Mouse (Mus musculus) megakaryocyte, embryonic 14.5 days (primary cell): ENCODE measurements around the gene Gria1. TPM values are rescaled to one million over a fixed set of nuclear protein-coding genes. Genes with fewer than 3 reads are reported as not detected.

ENCODE experiments used
- H3K27me3 ChIP-seq: replicated peaks from 2 replicates; pipeline ENCODE3; 2012; ENCODE audit warnings: inconsistent platforms
- H3K36me3 ChIP-seq: replicated peaks from 2 replicates; pipeline ENCODE3; 2012; ENCODE audit warnings: low read length, inconsistent platforms, mixed read lengths
- H3K4me1 ChIP-seq: 2 replicates; pipeline ENCODE4 v1.6.1; 2012; ENCODE audit warnings: inconsistent platforms
- H3K4me3 ChIP-seq: replicated peaks from 2 replicates; pipeline ENCODE3; 2012; ENCODE audit warnings: moderate library complexity, mild to moderate bottlenecking, inconsistent platforms
- H3K9me3 ChIP-seq: 2 replicates; pipeline ENCODE4 v1.6.1; 2012; ENCODE audit warnings: inconsistent platforms
- FLI1 ChIP-seq: IDR thresholded peaks from 2 replicates; pipeline ENCODE4 v1.6.1; 2012; ENCODE audit warnings: low read length, inconsistent platforms, mixed read lengths
- GATA1 ChIP-seq: IDR thresholded peaks from 3 replicates; pipeline ENCODE4 v1.6.1; 2012; ENCODE audit warnings: mixed read lengths, low read length, inconsistent platforms, borderline replicate concordance
- polyA plus RNA-seq: library from polyadenylated mRNA; stranded (reverse); fragments of >175 nt; gene quantifications from 2 replicates; pipeline ENCODE4 v1.2.3, GENCODE M21; 2012; ENCODE audit warnings: low replicate concordance; ENCODE audit not compliant: insufficient read depth

The Gria1 gene
- polyA plus RNA-seq, 1 experiment: not detected

DNA sequence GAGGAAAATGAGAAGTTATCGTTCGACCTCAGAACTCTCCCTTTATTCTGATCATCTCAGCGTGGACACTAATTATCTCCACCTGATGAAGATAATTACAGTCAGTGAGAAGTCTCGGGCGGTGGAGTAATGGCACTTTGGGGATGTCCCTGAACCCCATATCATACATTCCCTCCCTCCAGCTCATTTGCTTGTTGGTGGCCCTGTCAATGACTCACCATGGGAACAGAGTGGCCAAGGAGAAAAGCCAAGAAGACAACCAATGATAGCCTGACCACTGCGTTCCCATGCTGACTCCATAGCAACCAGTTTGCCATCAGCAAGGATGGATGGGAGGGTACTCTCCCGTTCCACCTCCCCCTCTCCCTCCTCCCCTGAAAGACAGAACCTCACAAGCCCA is 238.9 kb downstream of the Gria1 start:
- Histone ChIP-seq H3K27me3 (peaks cover 2% of the 10 kb centered on the region), H3K4me3 (no peak overlapping the region), H3K9me3 (no peaks in the 10 kb centered on the region), H3K4me1 (peaks cover 17% of the 10 kb centered on the region), H3K36me3 (no peaks in the 10 kb centered on the region)
- no peak for TF ChIP-seq FLI1
- TF ChIP-seq GATA1: no peak

- no peak for TF ChIP-seq GATA1
- TF ChIP-seq FLI1: no peak
- no peaks in the 10 kb centered on the region for H3K9me3 ChIP-seq
- H3K4me3 ChIP-seq: no peak overlapping the region
- no peaks in the 10 kb centered on the region for H3K4me1 ChIP-seq
- peaks cover 2% of the 10 kb centered on the region for H3K27me3 ChIP-seq
- no peaks in the 10 kb centered on the region for H3K36me3 ChIP-seq
Observed at GRCm38 (mm10) chr11:57271687-57272086, 260.5 kb downstream of the Gria1 start.

- Histone ChIP-seq H3K4me1 (no peaks in the 10 kb centered on the region), H3K9me3 (no peaks in the 10 kb centered on the region; the same call in 1 of the 2 replicates), H3K4me3 (no peak overlapping the region), H3K27me3 (peaks cover 2% of the 10 kb centered on the region), H3K36me3 (no peaks in the 10 kb centered on the region)
- no peak for TF ChIP-seq FLI1
- no peak for TF ChIP-seq GATA1
Observed at GRCm38 (mm10) chr11:57274687-57275086, 263.5 kb downstream of the Gria1 start.

DNA sequence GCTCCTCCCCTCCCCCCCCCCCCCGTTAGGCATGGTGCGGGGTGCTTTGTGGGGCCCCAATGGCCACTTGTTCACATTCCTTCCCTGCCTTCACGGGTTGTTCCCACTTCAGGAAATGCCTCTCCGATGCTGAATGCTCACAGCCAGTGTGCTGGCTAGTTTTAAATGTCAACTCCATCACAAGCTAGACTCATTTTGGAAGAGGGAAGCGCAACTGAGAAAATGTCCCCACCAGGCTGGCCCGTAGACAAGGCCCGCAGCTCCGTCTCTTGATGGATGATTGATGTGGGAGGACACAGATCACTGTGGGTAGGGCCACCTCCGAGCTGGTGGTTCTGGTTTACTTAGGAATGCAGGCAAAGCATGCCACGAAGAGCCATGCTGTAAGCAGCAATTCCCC is 266.9 kb downstream of the Gria1 start:
- no peak overlapping the region for H3K4me3 ChIP-seq
- no peaks in the 10 kb centered on the region for H3K36me3 ChIP-seq
- H3K4me1 ChIP-seq: peaks cover under 1% of the 10 kb centered on the region; the same call in 1 of the 2 replicates
- TF ChIP-seq GATA1 (no peak), FLI1 (no peak)
- H3K27me3 ChIP-seq: peaks cover 2% of the 10 kb centered on the region
- no peaks in the 10 kb centered on the region; the same call in 1 of the 2 replicates for H3K9me3 ChIP-seq

GRCm38 (mm10) chr11:57286119-57286518 is 274.9 kb downstream of the Gria1 start:
- Histone ChIP-seq H3K4me1 (peaks cover 5% of the 10 kb centered on the region; the same call in 1 of the 2 replicates), H3K4me3 (no peak overlapping the region), H3K27me3 (peaks cover 4% of the 10 kb centered on the region), H3K36me3 (no peaks in the 10 kb centered on the region), H3K9me3 (peaks cover 18% of the 10 kb centered on the region)
- TF ChIP-seq GATA1 (no peak), FLI1 (no peak)

- Histone ChIP-seq H3K36me3 (no peaks in the 10 kb centered on the region), H3K9me3 (no peaks in the 10 kb centered on the region), H3K27me3 (peaks cover 2% of the 10 kb centered on the region), H3K4me1 (peaks cover 5% of the 10 kb centered on the region), H3K4me3 (no peak overlapping the region)
- TF ChIP-seq GATA1 (no peak), FLI1 (no peak)
Observed at GRCm38 (mm10) chr11:57297376-57297775, 286.2 kb downstream of the Gria1 start.

DNA sequence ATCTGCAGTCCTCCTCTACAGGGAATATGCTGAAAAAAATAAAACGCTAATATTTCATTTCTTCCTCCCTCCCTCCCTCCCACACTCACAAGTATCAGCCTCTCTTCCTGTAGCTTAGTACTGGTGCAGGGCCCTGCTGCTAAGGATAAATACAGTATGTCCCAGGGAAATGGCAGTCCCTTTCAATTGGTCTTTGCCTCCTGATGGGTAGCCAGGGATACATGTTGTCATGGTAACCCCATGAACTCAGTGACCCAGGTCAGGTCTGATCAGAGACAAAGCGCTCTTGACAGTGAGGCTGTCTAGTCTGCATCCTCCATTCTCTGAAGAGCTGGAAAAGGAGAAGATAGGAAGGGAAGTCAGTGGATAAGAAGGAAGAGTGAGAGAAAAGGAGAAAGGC is 287.1 kb downstream of the Gria1 start:
- Histone ChIP-seq H3K27me3 (peaks cover 2% of the 10 kb centered on the region), H3K4me3 (no peak overlapping the region)
- TF ChIP-seq GATA1: no peak
- no peak for TF ChIP-seq FLI1

GRCm38 (mm10) chr11:57298665-57299064 is 287.5 kb downstream of the Gria1 start:
- H3K36me3 ChIP-seq: no peaks in the 10 kb centered on the region

More for the DNA sequence above, 287.1 kb downstream of the Gria1 start:
- Histone ChIP-seq H3K4me1 (no peaks in the 10 kb centered on the region), H3K36me3 (no peaks in the 10 kb centered on the region), H3K9me3 (no peaks in the 10 kb centered on the region)

DNA sequence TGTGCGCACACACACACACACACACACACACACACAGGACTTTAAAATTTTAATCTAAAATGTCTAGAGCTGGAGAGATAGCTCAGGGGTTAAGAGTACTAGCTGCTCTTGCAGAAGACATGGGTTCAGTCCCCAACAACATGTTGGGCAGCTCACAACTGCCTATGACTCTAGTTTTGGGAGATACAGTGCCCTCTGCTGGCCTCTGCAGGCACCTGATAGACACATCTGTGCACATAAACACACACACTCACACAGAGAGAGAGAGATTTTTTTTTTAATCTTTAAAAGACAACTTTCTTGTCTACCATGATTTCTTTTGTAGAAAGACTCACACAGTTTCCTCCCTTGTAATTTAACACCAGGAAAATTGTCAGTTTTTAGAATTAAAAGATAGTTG is 292.4 kb downstream of the Gria1 start:
- H3K4me1 ChIP-seq: peaks cover 3% of the 10 kb centered on the region; the same call in 1 of the 2 replicates
- TF ChIP-seq FLI1 (no peak), GATA1 (no peak)

More at GRCm38 (mm10) chr11:57298665-57299064, 287.5 kb downstream of the Gria1 start:
- no peak for TF ChIP-seq GATA1
- no peak for TF ChIP-seq FLI1
- Histone ChIP-seq H3K27me3 (peaks cover 2% of the 10 kb centered on the region), H3K9me3 (no peaks in the 10 kb centered on the region), H3K4me1 (no peaks in the 10 kb centered on the region), H3K4me3 (no peak overlapping the region)

GRCm38 (mm10) chr11:57306116-57306515 is 294.9 kb downstream of the Gria1 start:
- no peak for TF ChIP-seq GATA1
- TF ChIP-seq FLI1: no peak
- H3K4me3 ChIP-seq: no peak overlapping the region
- no peaks in the 10 kb centered on the region for H3K36me3 ChIP-seq
- peaks cover 6% of the 10 kb centered on the region; the same call in 1 of the 2 replicates for H3K4me1 ChIP-seq
- no peaks in the 10 kb centered on the region for H3K9me3 ChIP-seq
- no peaks in the 10 kb centered on the region for H3K27me3 ChIP-seq

More for the DNA sequence above, 292.4 kb downstream of the Gria1 start:
- H3K27me3 ChIP-seq: peaks cover 2% of the 10 kb centered on the region
- H3K36me3 ChIP-seq: no peaks in the 10 kb centered on the region
- no peaks in the 10 kb centered on the region for H3K9me3 ChIP-seq
- H3K4me3 ChIP-seq: no peak overlapping the region
